Mouse (Mus musculus) kidney, adult 2 months (tissue): ENCODE measurements at regions not wholly inside any gene's neighbourhood (a gene's known extent, or its start where the extent isn't known, plus 50 kb on each side); places are given as distances from the start of the nearest gene placed in this dataset.

Source experiments
- CTCF ChIP-seq: fragments of 200-500 bp; conservative IDR thresholded peaks from 2 replicates; pipeline ENCODE4 v1.5.1; 2011; ENCODE audit warnings: low read depth, mild to moderate bottlenecking, control low read depth, low read length, moderate library complexity, mixed read lengths; ENCODE audit not compliant: insufficient read depth, insufficient read length
- POLR2A ChIP-seq: fragments of 200-500 bp; IDR thresholded peaks from one replicate; pipeline ENCODE4 v1.6.1; 2011; ENCODE audit warnings: low read depth, low read length, control low read depth

DNA sequence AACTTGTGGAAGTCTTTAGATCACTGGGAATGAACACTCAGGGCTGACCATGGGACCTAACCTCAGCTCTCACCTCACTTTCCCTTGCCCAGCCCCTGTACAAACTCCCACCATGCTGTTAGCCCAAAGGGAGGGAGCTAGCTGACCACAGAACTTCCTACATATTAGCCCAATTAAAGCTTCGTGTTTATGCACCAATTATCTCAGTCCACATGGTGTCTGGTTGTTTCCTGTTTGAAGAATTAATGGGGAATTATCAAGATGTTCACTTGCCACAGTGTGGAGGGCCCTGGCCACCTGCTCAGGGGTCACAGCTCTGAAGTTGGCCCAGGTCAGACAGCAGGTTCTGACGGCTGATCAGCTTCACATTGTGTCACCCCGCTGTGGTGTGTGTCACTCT, 402.5 kb downstream of the Matn1 start:
- no peak for TF ChIP-seq POLR2A
- TF ChIP-seq CTCF = no peak
